Mouse (Mus musculus) gastrocnemius, postnatal 14 days (tissue): ENCODE measurements at regions not wholly inside any gene's neighbourhood (a gene's known extent, or its start where the extent isn't known, plus 50 kb on each side); places are given as distances from the start of the nearest gene placed in this dataset.

Source experiments
- DNase-seq: peaks from one replicate; pipeline ENCODE4 v3.0.0; 2021; ENCODE audit warnings: mixed read lengths
- intact Hi-C: fragments of 180-260 bp; cut with DNase I; formaldehyde crosslinking; loops from one replicate; pipeline ENCODE4 v1.15.1; 2025; ENCODE audit warnings: low total_unique reads

DNA sequence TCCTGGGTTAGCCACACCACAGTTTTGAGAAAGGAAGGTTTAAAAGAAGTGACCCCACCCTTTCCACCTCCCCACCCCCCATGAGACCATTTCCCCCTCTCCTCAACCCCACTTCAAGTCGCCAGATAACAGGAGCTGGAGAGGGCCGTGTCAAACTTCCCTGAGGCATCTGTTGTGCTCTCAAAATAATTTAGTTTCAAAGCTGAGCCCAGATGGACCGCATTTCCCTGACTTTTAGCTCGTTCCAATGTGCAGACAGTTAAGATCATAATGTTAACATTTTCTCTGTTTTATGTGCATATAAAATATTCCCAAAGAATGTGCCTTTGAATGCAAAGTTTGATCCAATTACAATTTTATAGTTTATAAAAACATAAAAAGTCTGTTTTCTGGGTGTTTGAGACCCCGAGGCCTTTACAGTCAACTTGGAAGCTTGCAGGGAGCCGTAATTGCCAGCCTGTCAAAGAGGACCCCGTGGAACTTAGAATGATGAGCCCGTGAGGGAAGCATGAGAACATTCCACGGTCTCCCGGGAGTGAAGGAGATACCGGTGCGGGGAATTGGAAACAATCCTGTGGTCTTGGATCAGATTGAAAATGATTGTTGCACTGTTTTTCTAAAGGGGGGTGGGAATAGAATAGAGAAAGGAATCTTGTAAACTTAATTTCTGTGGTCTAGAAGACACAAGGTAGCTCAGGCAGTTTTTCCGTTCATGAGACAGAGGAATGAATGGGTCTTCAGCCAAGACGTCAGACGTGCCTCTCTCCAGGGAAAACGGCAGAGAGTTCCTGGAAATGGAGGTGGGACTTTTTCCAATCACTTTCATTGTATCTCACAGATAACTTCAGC, 903.3 kb downstream of the Mrps31 start:
- intact Hi-C loops = no loop called here
- DNase-seq = no peak

DNA sequence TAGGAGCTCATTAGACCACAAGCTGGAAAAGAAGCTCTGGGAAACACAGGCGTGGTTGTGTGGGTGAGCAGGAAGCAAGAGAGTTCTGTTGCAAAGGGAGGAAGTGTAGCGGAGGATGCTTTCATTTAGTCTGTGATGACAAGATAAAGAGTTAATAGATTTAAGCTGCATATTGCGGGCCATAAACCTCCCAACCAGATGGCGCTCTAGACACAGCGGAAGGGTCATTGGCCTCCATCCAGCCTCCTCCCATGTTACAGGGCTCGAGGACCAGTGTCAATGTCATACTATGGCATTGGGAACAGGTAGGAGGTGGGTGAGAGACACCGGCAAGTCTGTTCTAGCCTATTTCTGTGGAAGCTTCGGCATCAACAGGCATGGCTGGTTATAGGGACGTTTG, 908.4 kb downstream of the Mrps31 start:
- peak; percentile 26 for DNase-seq
- intact Hi-C loops = no loop called here

- intact Hi-C loops = no loop called here
- no peak for DNase-seq
These were observed 910.0 kb downstream of the Mrps31 start for GRCm38 (mm10) chr8:23321166-23321565.

- intact Hi-C loops = no loop called here
- no peak for DNase-seq
These were observed 916.1 kb downstream of the Mrps31 start for GRCm38 (mm10) chr8:23327283-23327682.

DNA sequence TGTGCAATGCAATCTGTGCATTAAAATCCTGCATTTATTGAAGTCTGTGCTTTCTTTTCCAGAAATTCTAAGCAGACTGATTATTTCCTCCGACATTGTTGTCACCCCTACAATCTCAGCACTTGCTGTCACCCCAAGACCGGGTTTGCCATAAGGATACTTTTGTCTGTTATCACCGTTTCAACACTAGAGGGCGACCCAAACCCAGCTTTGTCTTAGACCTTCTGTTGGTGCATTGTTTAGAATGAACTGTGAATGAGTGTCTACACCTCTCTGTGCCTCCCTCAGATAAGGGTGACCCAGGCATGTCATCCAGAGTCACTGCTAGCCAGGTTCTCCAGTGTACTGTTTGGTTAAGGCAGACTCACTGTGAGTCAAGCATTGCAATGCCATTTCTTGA, 933.0 kb downstream of the Mrps31 start:
- peak; percentile 13 for DNase-seq

DNA sequence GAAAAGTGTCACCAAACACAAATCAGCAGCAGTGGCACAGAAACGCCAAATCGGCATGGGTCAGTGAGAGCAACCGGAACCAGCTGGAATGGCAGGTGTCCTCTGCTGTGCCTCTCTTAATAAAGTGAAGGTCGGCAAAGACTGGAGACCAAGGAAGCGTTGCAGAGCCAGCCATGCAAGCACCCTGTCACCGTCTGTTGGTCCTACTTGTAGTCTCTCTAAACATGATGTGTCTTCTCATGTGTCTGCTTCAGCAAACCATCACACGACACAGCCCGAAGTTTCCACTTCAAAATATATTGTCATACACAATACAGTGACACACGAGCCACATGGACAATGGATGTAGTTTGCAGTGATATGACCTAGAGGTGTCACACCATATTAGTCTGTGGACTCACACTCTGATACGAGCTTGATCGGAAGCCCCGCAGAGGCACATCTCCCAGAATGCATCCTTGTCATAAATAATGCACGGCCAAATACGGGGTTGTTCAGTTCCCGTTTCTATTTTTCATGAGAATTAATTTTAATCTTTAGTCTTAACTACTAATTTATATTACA, 940.3 kb downstream of the Mrps31 start:
- intact Hi-C loops = no loop called here
- no peak for DNase-seq

More for the DNA sequence above, 933.0 kb downstream of the Mrps31 start:
- intact Hi-C loops = no loop called here

GRCm38 (mm10) chr8:23352259-23353106, 941.3 kb downstream of the Mrps31 start:
- intact Hi-C loops = no loop called here
- no peak for DNase-seq

GRCm38 (mm10) chr8:23360061-23360622, 949.0 kb downstream of the Mrps31 start:
- intact Hi-C loops = no loop called here
- no peak for DNase-seq

DNA sequence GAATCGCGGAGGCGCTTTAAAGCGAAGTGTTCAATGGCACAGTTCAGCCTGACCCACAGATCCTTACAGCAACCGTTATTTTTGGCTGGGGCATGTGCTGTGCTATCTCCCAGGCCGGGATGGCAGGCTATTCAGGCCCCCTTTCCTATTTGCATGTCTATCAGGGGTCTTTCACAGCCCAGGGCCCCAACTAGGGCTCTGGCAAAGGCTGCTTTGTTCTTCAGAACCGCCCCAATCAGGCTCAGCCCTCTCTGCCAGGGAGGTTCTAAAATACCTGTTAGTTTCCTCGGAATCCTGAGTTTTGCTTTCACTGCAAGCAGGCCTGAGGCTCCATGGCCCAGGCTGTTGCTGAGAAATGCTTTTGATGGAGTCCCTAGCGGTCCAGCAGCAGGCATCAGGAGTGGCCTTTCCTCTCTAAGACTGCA, 949.7 kb downstream of the Mrps31 start:
- DNase-seq = no peak
- intact Hi-C loops = no loop called here
